Mouse (Mus musculus): ENCODE measurements at regions not wholly inside any gene's neighbourhood (a gene's known extent, or its start where the extent isn't known, plus 50 kb on each side); places are given as distances from the start of the nearest gene placed in this dataset.
A peak's percentile ranks its signal among the peaks of the same experiment; 100 is the strongest.

- H3K36me3 ChIP-seq (ENCODE audit: insufficient read depth, low read length), result no peaks in the 10 kb centered on the region
- TF ChIP-seq CTCF (conservative IDR thresholded peaks at IDR 0.05; ENCODE audit: low read length) (no peak), NANOG (IDR thresholded peaks at IDR 0.05; ENCODE audit: borderline replicate concordance, low read length) (no peak), POU5F1 (IDR thresholded peaks at IDR 0.05; ENCODE audit: borderline replicate concordance, low read length) (no peak)
Measured at GRCm38 (mm10) chr13:86274926-86275622, 228.4 kb upstream of the Cox7c start.

GRCm38 (mm10) chr13:86238054-86238453 lies 191.3 kb upstream of the Cox7c start:
- Histone ChIP-seq H3K9me3 (ENCODE audit: low read length) (peaks cover 35% of the 10 kb centered on the region), H3K36me3 (ENCODE audit: insufficient read depth, low read length) (no peaks in the 10 kb centered on the region), H3K4me1 (replicated peaks; ENCODE audit: low read depth, low read length) (no peaks in the 10 kb centered on the region), H3K4me3 (replicated peaks; ENCODE audit: low read length) (no peak overlapping the region), H3K27me3 (ENCODE audit: insufficient read depth, low read length) (no peaks in the 10 kb centered on the region)
- TF ChIP-seq POU5F1 (IDR thresholded peaks at IDR 0.05; ENCODE audit: borderline replicate concordance, low read length), result no peak
- TF ChIP-seq CTCF (conservative IDR thresholded peaks at IDR 0.05; ENCODE audit: low read length), result no peak
- TF ChIP-seq NANOG (IDR thresholded peaks at IDR 0.05; ENCODE audit: borderline replicate concordance, low read length), result no peak

More at GRCm38 (mm10) chr13:86274926-86275622, 228.4 kb upstream of the Cox7c start:
- no peaks in the 10 kb centered on the region for H3K27me3 ChIP-seq (ENCODE audit: insufficient read depth, low read length)
- H3K9me3 ChIP-seq (ENCODE audit: low read length), result no peaks in the 10 kb centered on the region
- no peak overlapping the region for H3K4me3 ChIP-seq (replicated peaks; ENCODE audit: low read length)
- no peaks in the 10 kb centered on the region for H3K4me1 ChIP-seq (replicated peaks; ENCODE audit: low read depth, low read length)

GRCm38 (mm10) chr13:86205641-86206040 lies 158.9 kb upstream of the Cox7c start:
- H3K4me1 ChIP-seq (replicated peaks; ENCODE audit: low read depth, low read length), result no peaks in the 10 kb centered on the region
- no peaks in the 10 kb centered on the region for H3K36me3 ChIP-seq (ENCODE audit: insufficient read depth, low read length)
- no peak for TF ChIP-seq POU5F1 (IDR thresholded peaks at IDR 0.05; ENCODE audit: borderline replicate concordance, low read length)
- no peak for TF ChIP-seq CTCF (conservative IDR thresholded peaks at IDR 0.05; ENCODE audit: low read length)
- no peak for TF ChIP-seq NANOG (IDR thresholded peaks at IDR 0.05; ENCODE audit: borderline replicate concordance, low read length)
- no peak overlapping the region for H3K4me3 ChIP-seq (replicated peaks; ENCODE audit: low read length)
- no peaks in the 10 kb centered on the region for H3K27me3 ChIP-seq (ENCODE audit: insufficient read depth, low read length)
- peaks cover 4% of the 10 kb centered on the region; the same call in 1 of the 2 replicates for H3K9me3 ChIP-seq (ENCODE audit: low read length)

GRCm38 (mm10) chr13:86180496-86180895 lies 133.8 kb upstream of the Cox7c start:
- peaks cover 6% of the 10 kb centered on the region; the same call in 1 of the 2 replicates for H3K4me1 ChIP-seq (replicated peaks; ENCODE audit: low read depth, low read length)
- no peak overlapping the region for H3K4me3 ChIP-seq (replicated peaks; ENCODE audit: low read length)
- H3K27me3 ChIP-seq (ENCODE audit: insufficient read depth, low read length), result no peaks in the 10 kb centered on the region
- peaks cover 33% of the 10 kb centered on the region for H3K9me3 ChIP-seq (ENCODE audit: low read length)
- H3K36me3 ChIP-seq (ENCODE audit: insufficient read depth, low read length), result peaks cover 3% of the 10 kb centered on the region; the same call in 1 of the 2 replicates
- TF ChIP-seq NANOG (IDR thresholded peaks at IDR 0.05; ENCODE audit: borderline replicate concordance, low read length) (peak; percentile 74; the same call in 1 of the 2 replicates), POU5F1 (IDR thresholded peaks at IDR 0.05; ENCODE audit: borderline replicate concordance, low read length) (no peak), CTCF (conservative IDR thresholded peaks at IDR 0.05; ENCODE audit: low read length) (no peak)

GRCm38 (mm10) chr13:86147331-86147730 lies 100.6 kb upstream of the Cox7c start:
- Histone ChIP-seq H3K4me1 (replicated peaks; ENCODE audit: low read depth, low read length) (no peaks in the 10 kb centered on the region), H3K36me3 (ENCODE audit: insufficient read depth, low read length) (no peaks in the 10 kb centered on the region), H3K9me3 (ENCODE audit: low read length) (no peaks in the 10 kb centered on the region), H3K27me3 (ENCODE audit: insufficient read depth, low read length) (no peaks in the 10 kb centered on the region), H3K4me3 (replicated peaks; ENCODE audit: low read length) (no peak overlapping the region)
- no peak for TF ChIP-seq NANOG (IDR thresholded peaks at IDR 0.05; ENCODE audit: borderline replicate concordance, low read length)
- no peak for TF ChIP-seq CTCF (conservative IDR thresholded peaks at IDR 0.05; ENCODE audit: low read length)
- TF ChIP-seq POU5F1 (IDR thresholded peaks at IDR 0.05; ENCODE audit: borderline replicate concordance, low read length), result no peak

GRCm38 (mm10) chr13:86111372-86112094 lies 64.8 kb upstream of the Cox7c start:
- Histone ChIP-seq H3K9me3 (ENCODE audit: low read length) (no peaks in the 10 kb centered on the region), H3K4me1 (replicated peaks; ENCODE audit: low read depth, low read length) (no peaks in the 10 kb centered on the region), H3K36me3 (ENCODE audit: insufficient read depth, low read length) (no peaks in the 10 kb centered on the region), H3K27me3 (ENCODE audit: insufficient read depth, low read length) (no peaks in the 10 kb centered on the region), H3K4me3 (replicated peaks; ENCODE audit: low read length) (no peak overlapping the region)
- TF ChIP-seq POU5F1 (IDR thresholded peaks at IDR 0.05; ENCODE audit: borderline replicate concordance, low read length), result no peak
- TF ChIP-seq CTCF (conservative IDR thresholded peaks at IDR 0.05; ENCODE audit: low read length), result no peak
- TF ChIP-seq NANOG (IDR thresholded peaks at IDR 0.05; ENCODE audit: borderline replicate concordance, low read length), result no peak

GRCm38 (mm10) chr13:86102212-86102611 lies 55.5 kb upstream of the Cox7c start:
- Histone ChIP-seq H3K4me1 (replicated peaks; ENCODE audit: low read depth, low read length) (no peaks in the 10 kb centered on the region), H3K27me3 (ENCODE audit: insufficient read depth, low read length) (no peaks in the 10 kb centered on the region), H3K4me3 (replicated peaks; ENCODE audit: low read length) (no peak overlapping the region), H3K9me3 (ENCODE audit: low read length) (peaks cover 15% of the 10 kb centered on the region; the same call in 1 of the 2 replicates), H3K36me3 (ENCODE audit: insufficient read depth, low read length) (no peaks in the 10 kb centered on the region)
- TF ChIP-seq CTCF (conservative IDR thresholded peaks at IDR 0.05; ENCODE audit: low read length) (no peak), NANOG (IDR thresholded peaks at IDR 0.05; ENCODE audit: borderline replicate concordance, low read length) (no peak), POU5F1 (IDR thresholded peaks at IDR 0.05; ENCODE audit: borderline replicate concordance, low read length) (no peak)

GRCm38 (mm10) chr13:86097836-86098235 lies 51.1 kb upstream of the Cox7c start:
- Histone ChIP-seq H3K4me3 (replicated peaks; ENCODE audit: low read length) (no peak overlapping the region), H3K27me3 (ENCODE audit: insufficient read depth, low read length) (no peaks in the 10 kb centered on the region), H3K9me3 (ENCODE audit: low read length) (peaks cover 29% of the 10 kb centered on the region), H3K4me1 (replicated peaks; ENCODE audit: low read depth, low read length) (no peaks in the 10 kb centered on the region), H3K36me3 (ENCODE audit: insufficient read depth, low read length) (peaks cover 3% of the 10 kb centered on the region; the same call in 1 of the 2 replicates)
- no peak for TF ChIP-seq CTCF (conservative IDR thresholded peaks at IDR 0.05; ENCODE audit: low read length)
- TF ChIP-seq NANOG (IDR thresholded peaks at IDR 0.05; ENCODE audit: borderline replicate concordance, low read length), result peak; percentile 9; the same call in 1 of the 2 replicates
